Mouse (Mus musculus): Measurements from ENCODE around the gene Sh3pxd2a. TPM values are rescaled to one million over a fixed set of nuclear protein-coding genes. Genes with fewer than 3 reads are reported as not detected.
A peak's percentile ranks its signal among the peaks of the same experiment; 100 is the strongest.

The Sh3pxd2a gene
- total RNA-seq, 2 experiments from 2014 or later, result 25.0 to 25.1 TPM

GRCm38 (mm10) chr19:47382268-47382667 lies 81.9 kb downstream of the Sh3pxd2a start:
- intact Hi-C loops (cut with DNase I), result no loop called here
- no peak for DNase-seq

GRCm38 (mm10) chr19:47381011-47381410 lies 83.2 kb downstream of the Sh3pxd2a start:
- intact Hi-C loops (cut with DNase I), result no loop called here
- no peak for DNase-seq

GRCm38 (mm10) chr19:47379141-47379540 lies 85.1 kb downstream of the Sh3pxd2a start:
- DNase-seq, result no peak
- intact Hi-C loops (cut with DNase I), result no loop called here

- no peak for DNase-seq
- intact Hi-C loops (cut with DNase I), result no loop called here
Observed at GRCm38 (mm10) chr19:47374916-47375573, 89.2 kb downstream of the Sh3pxd2a start.

GRCm38 (mm10) chr19:47374440-47374839 lies 89.8 kb downstream of the Sh3pxd2a start:
- DNase-seq, result peak; percentile 65
- intact Hi-C loops (cut with DNase I), result no loop called here

- intact Hi-C loops (cut with DNase I), result no loop called here
- DNase-seq, result no peak
Observed at GRCm38 (mm10) chr19:47372044-47372443, 92.2 kb downstream of the Sh3pxd2a start.

GRCm38 (mm10) chr19:47371521-47371920 lies 92.7 kb downstream of the Sh3pxd2a start:
- intact Hi-C loops (cut with DNase I), result no loop called here

GRCm38 (mm10) chr19:47369008-47369407 lies 95.2 kb downstream of the Sh3pxd2a start:
- intact Hi-C loops (cut with DNase I), result no loop called here
- no peak for DNase-seq

More at GRCm38 (mm10) chr19:47371521-47371920, 92.7 kb downstream of the Sh3pxd2a start:
- DNase-seq, result peak; percentile 66

- intact Hi-C loops (cut with DNase I), result no loop called here
- no peak for DNase-seq
Observed at GRCm38 (mm10) chr19:47367271-47367879, 96.8 kb downstream of the Sh3pxd2a start.

- intact Hi-C loops (cut with DNase I), result no loop called here
- DNase-seq, result peak; percentile 89
Observed at GRCm38 (mm10) chr19:47366576-47366975, 97.6 kb downstream of the Sh3pxd2a start.

GRCm38 (mm10) chr19:47363086-47363668 lies 101.0 kb downstream of the Sh3pxd2a start:
- no peak for DNase-seq
- intact Hi-C loops (cut with DNase I), result no loop called here

GRCm38 (mm10) chr19:47360921-47361320 lies 103.3 kb downstream of the Sh3pxd2a start:
- intact Hi-C loops (cut with DNase I), result no loop called here

GRCm38 (mm10) chr19:47360017-47360416 lies 104.2 kb downstream of the Sh3pxd2a start:
- DNase-seq, result no peak
- intact Hi-C loops (cut with DNase I), result no loop called here

More at GRCm38 (mm10) chr19:47360921-47361320, 103.3 kb downstream of the Sh3pxd2a start:
- DNase-seq, result no peak

- intact Hi-C loops (cut with DNase I), result loop anchor here (10.0 kb wide), 1 partner anchor 465 kb away; no protein-coding TSS in a partner anchor
- DNase-seq, result no peak
Observed at GRCm38 (mm10) chr19:47359166-47359931, 104.9 kb downstream of the Sh3pxd2a start.

GRCm38 (mm10) chr19:47357297-47357696 lies 106.9 kb downstream of the Sh3pxd2a start:
- intact Hi-C loops (cut with DNase I), result loop anchor here (2.0 to 10.0 kb wide), 2 partner anchors 146 to 468 kb away; no protein-coding TSS in a partner anchor
- no peak for DNase-seq

GRCm38 (mm10) chr19:47356188-47356857 lies 107.9 kb downstream of the Sh3pxd2a start:
- DNase-seq, result peak; percentile 84
- intact Hi-C loops (cut with DNase I), result loop anchor here (2.0 to 10.0 kb wide), 2 partner anchors 146 to 468 kb away; no protein-coding TSS in a partner anchor

GRCm38 (mm10) chr19:47354456-47354855 lies 109.7 kb downstream of the Sh3pxd2a start:
- DNase-seq, result peak; percentile 73
- intact Hi-C loops (cut with DNase I), result loop anchor here (10.0 kb wide), 1 partner anchor 470 kb away; no protein-coding TSS in a partner anchor

GRCm38 (mm10) chr19:47349043-47349442 lies 115.2 kb downstream of the Sh3pxd2a start:
- intact Hi-C loops (cut with DNase I), result no loop called here
- DNase-seq, result no peak

- intact Hi-C loops (cut with DNase I), result no loop called here
- DNase-seq, result peak; percentile 67
Observed at GRCm38 (mm10) chr19:47348395-47349016, 115.7 kb downstream of the Sh3pxd2a start.
